Mouse (Mus musculus): ENCODE data around the gene Cinp.

DNA sequence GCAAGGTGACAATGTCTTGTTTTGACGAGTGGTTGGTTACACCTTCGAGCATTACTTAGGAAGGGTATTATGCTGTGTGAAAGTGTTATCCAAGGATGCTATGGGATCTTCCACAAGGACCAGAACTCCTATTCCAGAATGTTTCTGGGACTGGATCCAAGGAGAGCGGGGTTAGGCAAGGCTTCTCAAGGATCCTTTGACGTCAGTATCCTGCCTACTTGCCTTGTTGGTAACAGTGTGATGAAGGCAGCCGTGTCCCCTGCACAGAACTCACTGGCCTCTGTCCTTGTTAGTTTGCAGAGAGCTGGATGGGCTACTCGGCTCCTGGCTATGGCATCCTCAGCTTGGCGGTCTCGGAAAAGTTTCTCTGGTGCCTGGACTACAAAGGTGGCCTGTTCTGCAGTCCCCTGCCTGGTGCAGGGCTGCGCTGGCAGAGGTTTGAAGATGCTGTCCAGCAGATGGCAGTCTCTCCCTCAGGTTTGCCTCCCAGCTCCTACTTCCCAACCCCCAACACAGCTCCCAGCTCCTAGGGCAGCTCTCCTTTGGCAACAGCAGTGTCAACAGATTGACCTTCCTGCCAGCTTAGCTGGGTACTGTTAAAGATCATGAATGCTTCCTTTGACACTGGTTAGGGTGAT is 47.2 kb upstream of the Cinp start:
- TF ChIP-seq CTCF (IDR thresholded peaks at IDR 0.05; ENCODE audit: low read depth, low read length) (peak; percentile 98), POLR2A (IDR thresholded peaks at IDR 0.05; ENCODE audit: extremely low read depth, insufficient read depth, low read length) (no peak)

Data from liver, adult 2 months (tissue).